Mouse (Mus musculus) retina, embryonic 14.5 days (tissue): Measurements from ENCODE around the gene Sept9.
A peak's percentile ranks its signal among the peaks of the same experiment; 100 is the strongest.

Experiments
- DNase-seq: peaks from one replicate; pipeline ENCODE4 v3.0.0-alpha.2; 2015; ENCODE audit warnings: low spot score

Sept9 gene

GRCm38 (mm10) chr11:117408442-117409031 lies 209.1 kb downstream of the Sept9 start:
- no peak for DNase-seq

GRCm38 (mm10) chr11:117409331-117409730 lies 209.9 kb downstream of the Sept9 start:
- no peak for DNase-seq

GRCm38 (mm10) chr11:117410059-117410458 lies 210.6 kb downstream of the Sept9 start:
- DNase-seq: peak; percentile 48

- DNase-seq: no peak
Observed at GRCm38 (mm10) chr11:117411663-117412062, 212.2 kb downstream of the Sept9 start.
